Mouse (Mus musculus): ENCODE results near the gene Npvf. TPM values are rescaled to one million over a fixed set of nuclear protein-coding genes. Genes with fewer than 3 reads are reported as not detected.

The Npvf gene
- polyA plus RNA-seq (2015; fragmentation: Nextera tagmentation; extraction: Ambion mirVana), result not detected in 2 replicates

- 74% methylated on average over 4 of the region's 4 CpGs for WGBS
- peaks cover 3% of the 10 kb centered on the region; the same call in 1 of the 2 replicates for H3K4me1 ChIP-seq
- ATAC-seq (ENCODE audit: borderline replicate concordance, extremely low read depth, low FRiP score, low TSS enrichment), result no peak
These were observed at the start of gene Npvf for GRCm38 (mm10) chr6:50654356-50654755. Gene Npvf, minus strand, starts transcription at chr6:50654439.

GRCm38 (mm10) chr6:50689121-50689815 lies 35.0 kb upstream of the Npvf start:
- H3K27ac ChIP-seq, result no peak overlapping the region
- no peaks in the 10 kb centered on the region for H3K36me3 ChIP-seq
- peaks cover 15% of the 10 kb centered on the region; the same call in 1 of the 2 replicates for H3K4me1 ChIP-seq
- no peak for ATAC-seq (ENCODE audit: borderline replicate concordance, extremely low read depth, low FRiP score, low TSS enrichment)
- 53% methylated on average over 15 of the region's 15 CpGs for WGBS
- no peak overlapping the region for H3K4me2 ChIP-seq
- H3K9ac ChIP-seq, result no peak overlapping the region
- H3K4me3 ChIP-seq, result no peak overlapping the region
- H3K27me3 ChIP-seq, result no peaks in the 10 kb centered on the region
- no peaks in the 10 kb centered on the region for H3K9me3 ChIP-seq

More at GRCm38 (mm10) chr6:50654356-50654755, at the start of gene Npvf:
- H3K27ac ChIP-seq, result no peak within 1 kb of the TSS
- H3K27me3 ChIP-seq, result no peaks in the 10 kb centered on the region
- no peak within 1 kb of the TSS for H3K9ac ChIP-seq
- no peak within 1 kb of the TSS for H3K4me2 ChIP-seq
- H3K9me3 ChIP-seq, result no peaks in the 10 kb centered on the region
- no peak within 1 kb of the TSS for H3K4me3 ChIP-seq
- H3K36me3 ChIP-seq, result no peaks in the 10 kb centered on the region

GRCm38 (mm10) chr6:50684646-50685415 lies 30.6 kb upstream of the Npvf start:
- WGBS, result 32% methylated on average over 7 of the region's 7 CpGs
- Histone ChIP-seq H3K36me3 (no peaks in the 10 kb centered on the region), H3K4me1 (peaks cover 15% of the 10 kb centered on the region; the same call in 1 of the 2 replicates), H3K9me3 (no peaks in the 10 kb centered on the region), H3K27me3 (peaks cover 6% of the 10 kb centered on the region; the same call in 1 of the 2 replicates), H3K4me3 (no peak overlapping the region), H3K4me2 (no peak overlapping the region), H3K9ac (no peak overlapping the region), H3K27ac (no peak overlapping the region)
- ATAC-seq (ENCODE audit: borderline replicate concordance, extremely low read depth, low FRiP score, low TSS enrichment), result no peak

- Histone ChIP-seq H3K4me3 (no peak overlapping the region), H3K36me3 (no peaks in the 10 kb centered on the region), H3K9me3 (no peaks in the 10 kb centered on the region), H3K4me2 (no peak overlapping the region), H3K27me3 (peaks cover 6% of the 10 kb centered on the region; the same call in 1 of the 2 replicates), H3K27ac (no peak overlapping the region), H3K9ac (no peak overlapping the region), H3K4me1 (peaks cover 11% of the 10 kb centered on the region; the same call in 1 of the 2 replicates)
- no peak for ATAC-seq (ENCODE audit: borderline replicate concordance, extremely low read depth, low FRiP score, low TSS enrichment)
- WGBS, result 51% methylated on average over 5 of the region's 5 CpGs
These were observed 27.3 kb upstream of the Npvf start for GRCm38 (mm10) chr6:50681491-50681890.

- H3K27ac ChIP-seq, result no peak overlapping the region
- peaks cover 6% of the 10 kb centered on the region; the same call in 1 of the 2 replicates for H3K27me3 ChIP-seq
- no peak overlapping the region for H3K4me2 ChIP-seq
- H3K36me3 ChIP-seq, result no peaks in the 10 kb centered on the region
- ATAC-seq (ENCODE audit: borderline replicate concordance, extremely low read depth, low FRiP score, low TSS enrichment), result no peak
- peaks cover 11% of the 10 kb centered on the region; the same call in 1 of the 2 replicates for H3K4me1 ChIP-seq
- H3K9ac ChIP-seq, result no peak overlapping the region
- H3K4me3 ChIP-seq, result no peak overlapping the region
- H3K9me3 ChIP-seq, result no peaks in the 10 kb centered on the region
- WGBS, result 59% methylated on average over 20 of the region's 20 CpGs
These were observed 26.3 kb upstream of the Npvf start for GRCm38 (mm10) chr6:50680224-50681215.

- H3K27ac ChIP-seq, result no peak overlapping the region
- no peaks in the 10 kb centered on the region for H3K9me3 ChIP-seq
- H3K36me3 ChIP-seq, result no peaks in the 10 kb centered on the region
- no peak overlapping the region for H3K4me2 ChIP-seq
- ATAC-seq (ENCODE audit: borderline replicate concordance, extremely low read depth, low FRiP score, low TSS enrichment), result no peak
- no peak overlapping the region for H3K9ac ChIP-seq
- H3K4me1 ChIP-seq, result peaks cover 2% of the 10 kb centered on the region; the same call in 1 of the 2 replicates
- H3K27me3 ChIP-seq, result peaks cover 6% of the 10 kb centered on the region; the same call in 1 of the 2 replicates
- no peak overlapping the region for H3K4me3 ChIP-seq
- 91% methylated on average over 2 of the region's 2 CpGs for WGBS
These were observed 25.2 kb upstream of the Npvf start for GRCm38 (mm10) chr6:50679486-50679828.

- no peak overlapping the region for H3K4me2 ChIP-seq
- H3K9me3 ChIP-seq, result no peaks in the 10 kb centered on the region
- no peak overlapping the region for H3K27ac ChIP-seq
- WGBS, result 24% methylated on average over 8 of the region's 8 CpGs
- H3K4me3 ChIP-seq, result no peak overlapping the region
- peaks cover 6% of the 10 kb centered on the region; the same call in 1 of the 2 replicates for H3K27me3 ChIP-seq
- no peak for ATAC-seq (ENCODE audit: borderline replicate concordance, extremely low read depth, low FRiP score, low TSS enrichment)
- no peaks in the 10 kb centered on the region for H3K4me1 ChIP-seq
- H3K9ac ChIP-seq, result no peak overlapping the region
- H3K36me3 ChIP-seq, result no peaks in the 10 kb centered on the region
These were observed 24.7 kb upstream of the Npvf start for GRCm38 (mm10) chr6:50678826-50679485.

GRCm38 (mm10) chr6:50671191-50671590 lies 17.0 kb upstream of the Npvf start:
- Histone ChIP-seq H3K4me3 (no peak overlapping the region), H3K4me2 (no peak overlapping the region), H3K4me1 (no peaks in the 10 kb centered on the region), H3K27me3 (no peaks in the 10 kb centered on the region), H3K9ac (no peak overlapping the region), H3K9me3 (no peaks in the 10 kb centered on the region), H3K36me3 (no peaks in the 10 kb centered on the region), H3K27ac (no peak overlapping the region)
- ATAC-seq (ENCODE audit: borderline replicate concordance, extremely low read depth, low FRiP score, low TSS enrichment), result no peak
- WGBS, result 91% methylated on average over 3 of the region's 3 CpGs

GRCm38 (mm10) chr6:50666937-50667336 lies 12.7 kb upstream of the Npvf start:
- 52% methylated on average over 5 of the region's 5 CpGs for WGBS
- H3K27ac ChIP-seq, result no peak overlapping the region
- H3K4me2 ChIP-seq, result no peak overlapping the region
- no peak overlapping the region for H3K4me3 ChIP-seq
- no peaks in the 10 kb centered on the region for H3K9me3 ChIP-seq
- H3K36me3 ChIP-seq, result no peaks in the 10 kb centered on the region
- H3K9ac ChIP-seq, result no peak overlapping the region
- H3K4me1 ChIP-seq, result 0 out of 2 replicates have a peak, but pooled peaks cover 7% of the 10 kb centered on the region
- no peak for ATAC-seq (ENCODE audit: borderline replicate concordance, extremely low read depth, low FRiP score, low TSS enrichment)
- H3K27me3 ChIP-seq, result no peaks in the 10 kb centered on the region

GRCm38 (mm10) chr6:50665020-50665419 lies 10.8 kb upstream of the Npvf start:
- Histone ChIP-seq H3K36me3 (no peaks in the 10 kb centered on the region), H3K9ac (no peak overlapping the region), H3K27me3 (no peaks in the 10 kb centered on the region), H3K4me3 (no peak overlapping the region), H3K9me3 (no peaks in the 10 kb centered on the region), H3K27ac (no peak overlapping the region), H3K4me1 (0 out of 2 replicates have a peak, but pooled peaks cover 7% of the 10 kb centered on the region), H3K4me2 (no peak overlapping the region)
- no peak for ATAC-seq (ENCODE audit: borderline replicate concordance, extremely low read depth, low FRiP score, low TSS enrichment)
- 44% methylated on average over 3 of the region's 3 CpGs for WGBS

GRCm38 (mm10) chr6:50664193-50664592 lies 10.0 kb upstream of the Npvf start:
- Histone ChIP-seq H3K9me3 (no peaks in the 10 kb centered on the region), H3K27ac (no peak overlapping the region), H3K4me3 (no peak overlapping the region), H3K4me2 (no peak overlapping the region), H3K27me3 (no peaks in the 10 kb centered on the region), H3K36me3 (no peaks in the 10 kb centered on the region), H3K4me1 (0 out of 2 replicates have a peak, but pooled peaks cover 7% of the 10 kb centered on the region), H3K9ac (no peak overlapping the region)
- 79% methylated on average over 3 of the region's 3 CpGs for WGBS
- no peak for ATAC-seq (ENCODE audit: borderline replicate concordance, extremely low read depth, low FRiP score, low TSS enrichment)
